25 mouse cellular contexts compared by ENCODE assay signal in the genomic region with DNA sequence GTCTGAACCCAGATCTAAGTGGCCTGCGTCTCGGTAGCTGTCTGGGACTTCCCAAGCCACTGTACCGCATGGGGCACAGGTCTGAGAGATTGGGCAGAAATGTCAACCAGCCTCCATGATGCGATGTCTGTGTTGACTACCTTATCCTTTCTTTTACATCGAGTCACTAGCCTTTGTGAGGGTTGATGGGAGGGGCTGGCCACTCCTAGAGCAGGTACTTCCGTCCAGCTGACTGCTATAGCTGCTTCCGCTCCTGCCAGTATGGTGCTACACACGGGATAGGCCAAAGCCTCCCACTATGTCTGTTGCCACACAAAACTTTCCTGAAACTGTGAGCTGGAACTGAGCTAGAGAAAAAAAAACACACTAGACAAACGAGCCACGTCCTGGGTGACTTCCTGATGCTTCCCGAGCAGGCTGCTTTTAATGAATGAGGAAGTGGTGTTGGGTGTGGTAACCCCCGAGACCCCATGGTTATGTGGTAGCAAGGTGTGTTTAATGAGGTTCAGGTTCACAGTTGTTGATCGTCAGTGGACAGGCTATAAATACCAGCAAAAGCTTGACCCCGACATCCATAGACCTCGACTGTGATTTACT. TPM values are rescaled to one million over a fixed set of nuclear protein-coding genes. Genes with fewer than 3 reads are reported as not detected.
A peak's percentile ranks its signal among the peaks of the same experiment; 100 is the strongest.
DNase-seq lines count a peak whose midpoint lies in the region; ATAC-seq and TF ChIP-seq lines count a peak whose summit lies in the region.
"Had no signal": no experiment of that assay in that cellular context is flagged by ENCODE, and none has a peak within 500 bp of the region (broad histone marks: within the 10 kb centered on the region; RNA-seq: fewer than 3 reads in every experiment).

No protein-coding gene starts in this region.

- no peak for TF ChIP-seq CTCF in liver, postnatal 0 days (IDR thresholded peaks at IDR 0.05; ENCODE audit: low read depth)

- H3K27ac ChIP-seq in forebrain, embryonic 13.5 days = no peak overlapping the region
- no peak overlapping the region for H3K27ac ChIP-seq in liver, postnatal 0 days (ENCODE audit: low read depth)
- H3K27ac ChIP-seq: embryonic facial prominence, embryonic 15.5 days; heart, embryonic 15.5 days; hindbrain, embryonic 15.5 days; limb, embryonic 12.5 days; midbrain, embryonic 12.5 days had no signal

- WGBS in forebrain, embryonic 13.5 days = 84% methylated on average over 15 of the region's 15 CpGs
- WGBS in liver, postnatal 0 days (ENCODE audit: insufficient replicate concordance) = 50% methylated on average over 15 of the region's 15 CpGs

- ATAC-seq in CD4-positive, CD25-positive, alpha-beta regulatory T cell, adult 4 months = peak; percentile 71
- ATAC-seq in forebrain, embryonic 13.5 days = no peak
- no peak for ATAC-seq in liver, postnatal 0 days
- ATAC-seq: forebrain, embryonic 16.5 days; intestine, embryonic 16.5 days had no signal

- H3K4me1 ChIP-seq in forebrain, embryonic 13.5 days = no peaks in the 10 kb centered on the region
- 0 out of 2 replicates have a peak, but pooled peaks cover 2% of the 10 kb centered on the region for H3K4me1 ChIP-seq in liver, postnatal 0 days (ENCODE audit: insufficient read depth)
- H3K4me1 ChIP-seq: embryonic facial prominence, embryonic 15.5 days; heart, embryonic 15.5 days; hindbrain, embryonic 15.5 days; limb, embryonic 12.5 days; midbrain, embryonic 12.5 days had no signal

- H3K9me3 ChIP-seq in forebrain, embryonic 13.5 days (replicated peaks) = no peaks in the 10 kb centered on the region
- H3K9me3 ChIP-seq in liver, postnatal 0 days (ENCODE audit: low read length) = no peaks in the 10 kb centered on the region
- H3K9me3 ChIP-seq: embryonic facial prominence, embryonic 15.5 days; heart, embryonic 15.5 days; hindbrain, embryonic 15.5 days; limb, embryonic 12.5 days; midbrain, embryonic 12.5 days had no signal

- DNase-seq in lung, postnatal 36 days = peak; percentile 42
- no peak for DNase-seq in lung, postnatal 25 days (ENCODE audit: low spot score)
- peak; percentile 61 for DNase-seq in induced T-regulatory cell, adult 2 months (ENCODE audit: low read depth)
- DNase-seq in splenic B cell, adult 2 months (ENCODE audit: low read depth, low spot score) = peak; percentile 66
- no peak for DNase-seq in cerebellum, postnatal 36 days
- no peak for DNase-seq in liver, postnatal 0 days
- DNase-seq: adrenal gland, postnatal 14 days; cerebellum, adult 8-10 months; gastrocnemius, postnatal 36 days; heart, postnatal 36 days; kidney, adult 9 months; kidney, postnatal 14 days; thymus, postnatal 36 days had no signal

- H3K27me3 ChIP-seq in splenic B cell, adult 2 months (ENCODE audit: control insufficient read depth, insufficient read depth, low read length, poor library complexity, severe bottlenecking) = no peaks in the 10 kb centered on the region
- 0 out of 2 replicates have a peak, but pooled peaks cover 3% of the 10 kb centered on the region for H3K27me3 ChIP-seq in forebrain, embryonic 13.5 days
- no peaks in the 10 kb centered on the region; the same call in 1 of the 2 replicates for H3K27me3 ChIP-seq in liver, postnatal 0 days (ENCODE audit: insufficient read depth, low read length)
- H3K27me3 ChIP-seq: heart, embryonic 15.5 days; hindbrain, embryonic 15.5 days had no signal

- H3K4me2 ChIP-seq in forebrain, embryonic 13.5 days = no peak overlapping the region
- H3K4me2 ChIP-seq in liver, postnatal 0 days (ENCODE audit: low read depth, low read length) = no peak overlapping the region
- H3K4me2 ChIP-seq: embryonic facial prominence, embryonic 15.5 days; heart, embryonic 15.5 days; hindbrain, embryonic 15.5 days; limb, embryonic 12.5 days; liver, embryonic 11.5 days; midbrain, embryonic 12.5 days had no signal

- H3K36me3 ChIP-seq in splenic B cell, adult 2 months (ENCODE audit: control insufficient read depth, insufficient read depth, low read length, poor library complexity, severe bottlenecking) = no peaks in the 10 kb centered on the region
- no peaks in the 10 kb centered on the region for H3K36me3 ChIP-seq in forebrain, embryonic 13.5 days (ENCODE audit: poor library complexity, severe bottlenecking)
- no peaks in the 10 kb centered on the region for H3K36me3 ChIP-seq in liver, postnatal 0 days (replicated peaks; ENCODE audit: insufficient read depth, low read length)
- H3K36me3 ChIP-seq: embryonic facial prominence, embryonic 15.5 days; heart, embryonic 15.5 days; hindbrain, embryonic 15.5 days; limb, embryonic 12.5 days; midbrain, embryonic 12.5 days had no signal

- no peak overlapping the region for H3K9ac ChIP-seq in forebrain, embryonic 13.5 days
- no peak overlapping the region for H3K9ac ChIP-seq in liver, postnatal 0 days (replicated peaks)
- H3K9ac ChIP-seq: embryonic facial prominence, embryonic 15.5 days; heart, embryonic 15.5 days; hindbrain, embryonic 15.5 days; limb, embryonic 12.5 days; midbrain, embryonic 12.5 days had no signal

- H3K4me3 ChIP-seq in forebrain, embryonic 13.5 days = no peak overlapping the region
- H3K4me3 ChIP-seq in liver, postnatal 0 days (ENCODE audit: low read depth, low read length) = no peak overlapping the region
- H3K4me3 ChIP-seq: embryonic facial prominence, embryonic 15.5 days; heart, embryonic 15.5 days; hindbrain, embryonic 15.5 days; limb, embryonic 12.5 days; midbrain, embryonic 12.5 days had no signal

- TF ChIP-seq EP300 in liver, postnatal 0 days (IDR thresholded peaks at IDR 0.05; ENCODE audit: low read depth) = no peak

RNA-seq across cellular contexts. Expression of gene Ccr6, which starts 2.1 kb away (rescaled TPM):
- 100 to 1,000 TPM in 1 of 2 experiments, 10 to 100 TPM in 1; 90.4 to 125 TPM for polyA plus RNA-seq in CD4-positive, CD25-positive, alpha-beta regulatory T cell, adult 4 months (2017; shearing (Covaris generic))
- polyA plus RNA-seq in forebrain, embryonic 13.5 days (2015; fragmentation: Nextera tagmentation; extraction: Ambion mirVana) = not detected in 2 replicates
- polyA plus RNA-seq in liver, postnatal 0 days (2015; fragmentation: Nextera tagmentation; extraction: Ambion mirVana) = 0.45 and 1.1 TPM in 2 replicates
- polyA plus RNA-seq: brain, embryonic 14.5 days; embryonic facial prominence, embryonic 15.5 days; forebrain, embryonic 16.5 days; hindbrain, embryonic 15.5 days; limb, embryonic 12.5 days; liver, embryonic 11.5 days; midbrain, embryonic 12.5 days; neural tube, embryonic 11.5 days had no signal

RNA-seq across cellular contexts. Expression of gene Mpc1, which starts 49.0 kb away (rescaled TPM):
- 100 to 1,000 TPM; 183 to 184 TPM for polyA plus RNA-seq in CD4-positive, CD25-positive, alpha-beta regulatory T cell, adult 4 months (2017; shearing (Covaris generic))
- polyA plus RNA-seq in forebrain, embryonic 13.5 days (2015; fragmentation: Nextera tagmentation; extraction: Ambion mirVana) = 219 and 228 TPM in 2 replicates
- 1,393 and 1,436 TPM in 2 replicates for polyA plus RNA-seq in liver, postnatal 0 days (2015; fragmentation: Nextera tagmentation; extraction: Ambion mirVana)

Comparison
In these comparisons a context has a peak if more than half of its experiments do, and no peak if none do; other contexts are left out.
1. DNase-seq: peak in lung, postnatal 36 days (single experiment), induced T-regulatory cell, adult 2 months (single experiment) and splenic B cell, adult 2 months (single experiment); none in lung, postnatal 25 days (single experiment), cerebellum, postnatal 36 days (0 of 2) and liver, postnatal 0 days (single experiment).
2. RNA of gene Ccr6, which starts 2.1 kb away (polyA plus RNA-seq): 90.4 to 125 TPM in CD4-positive, CD25-positive, alpha-beta regulatory T cell, adult 4 months; 0.45 to 1.1 TPM in liver, postnatal 0 days and not detected in forebrain, embryonic 13.5 days; every median in the first group is over 10 times any median in the second.